Comparison of ENCODE assay signal across 15 mouse cellular contexts in genomic region chr2:179277887-179278282, GRCm38 (mm10).
DNase-seq lines count a peak whose midpoint lies in the region; TF ChIP-seq lines count a peak whose summit lies in the region.
"Had no signal": no experiment of that assay in that cellular context is flagged by ENCODE, and none has a peak within 500 bp of the region (broad histone marks: within the 10 kb centered on the region; RNA-seq: fewer than 3 reads in every experiment).

No protein-coding gene starts in this region.

- TF ChIP-seq CTCF in heart, adult 2 months (IDR thresholded peaks at IDR 0.05), result no peak

- 42% methylated on average over 4 of the region's 4 CpGs for WGBS in heart, adult 2 months

- intact Hi-C loops in heart, adult 2 months (cut with DNase I), result no loop called here
- intact Hi-C loops in left cerebral cortex, postnatal 4 days (cut with DNase I), result no loop called here

- H3K27ac ChIP-seq in heart, adult 2 months, result no peak overlapping the region
- H3K27ac ChIP-seq: embryonic facial prominence, embryonic 13.5 days; forebrain, embryonic 12.5 days; hindbrain, embryonic 14.5 days had no signal

- no peak for TF ChIP-seq POLR2A in heart, adult 2 months (IDR thresholded peaks at IDR 0.05; ENCODE audit: insufficient read depth, low read depth, low read length)

- H3K4me3 ChIP-seq in heart, adult 2 months, result no peak overlapping the region
- H3K4me3 ChIP-seq: embryonic facial prominence, embryonic 13.5 days; forebrain, embryonic 12.5 days; heart, embryonic 12.5 days had no signal

- DNase-seq in heart, adult 11 months, result peak; percentile 90
- DNase-seq in heart, adult 2 months, result no peak
- DNase-seq in left cerebral cortex, postnatal 4 days, result peak; percentile 53
- no peak for DNase-seq in left cerebral cortex, adult 9 months (ENCODE audit: low spot score in 2 of 2)
- peak; percentile 62 for DNase-seq in lung, postnatal 10 days
- peak; percentile 32 to 57 for DNase-seq in lung, postnatal 4 days
- DNase-seq in embryo, embryonic 9.5 days (ENCODE audit: extremely low spot score), result no peak
- DNase-seq: adrenal gland, postnatal 14 days; gastrocnemius, postnatal 36 days had no signal

- no peaks in the 10 kb centered on the region for H3K36me3 ChIP-seq in heart, adult 2 months (ENCODE audit: control insufficient read depth, insufficient read depth, low read length)
- H3K36me3 ChIP-seq: embryonic facial prominence, embryonic 13.5 days; forebrain, embryonic 12.5 days; heart, embryonic 12.5 days had no signal

- no peak for TF ChIP-seq EP300 in heart, adult 2 months (IDR thresholded peaks at IDR 0.05; ENCODE audit: insufficient read depth, low read depth, low read length)

- no peaks in the 10 kb centered on the region for H3K4me1 ChIP-seq in heart, adult 2 months (ENCODE audit: control insufficient read depth, insufficient read depth, low read length)
- H3K4me1 ChIP-seq: embryonic facial prominence, embryonic 13.5 days; forebrain, embryonic 12.5 days; heart, embryonic 12.5 days had no signal

- no peaks in the 10 kb centered on the region for H3K27me3 ChIP-seq in heart, adult 2 months (ENCODE audit: control insufficient read depth, insufficient read depth, low read length)
- H3K27me3 ChIP-seq: CH12.LX; embryonic facial prominence, embryonic 13.5 days; forebrain, embryonic 12.5 days; heart, embryonic 12.5 days; Patski had no signal

- H3K79me2 ChIP-seq in heart, adult 2 months (replicated peaks; ENCODE audit: control insufficient read depth, insufficient read depth, low read length), result no peaks in the 10 kb centered on the region

- no peak overlapping the region for H3K9ac ChIP-seq in heart, adult 2 months (ENCODE audit: low read depth, low read length)
- H3K9ac ChIP-seq: embryonic facial prominence, embryonic 13.5 days; forebrain, embryonic 12.5 days; heart, embryonic 12.5 days; hindbrain, embryonic 14.5 days had no signal

Comparison
In these comparisons a context has a peak if more than half of its experiments do, and no peak if none do; other contexts are left out.
1. DNase-seq: peak in heart, adult 11 months (single experiment), left cerebral cortex, postnatal 4 days (single experiment), lung, postnatal 10 days (single experiment) and lung, postnatal 4 days (2 of 2); none in heart, adult 2 months (0 of 2), left cerebral cortex, adult 9 months (0 of 2) and embryo, embryonic 9.5 days (single experiment).